10 mouse cellular contexts compared by ENCODE assay signal in genomic region chr2:28518231-28518630, GRCm38 (mm10). TPM values are rescaled to one million over a fixed set of nuclear protein-coding genes. Genes with fewer than 3 reads are reported as not detected.
DNase-seq lines count a peak whose midpoint lies in the region; ATAC-seq and TF ChIP-seq lines count a peak whose summit lies in the region.
"Had no signal": no experiment of that assay in that cellular context is flagged by ENCODE, and none has a peak within 500 bp of the region (broad histone marks: within the 10 kb centered on the region; RNA-seq: fewer than 3 reads in every experiment).

No protein-coding gene starts in this region.

- H3K4me1 ChIP-seq in forebrain, embryonic 13.5 days: peaks cover 82% of the 10 kb centered on the region
- peaks cover 2% of the 10 kb centered on the region; the same call in 1 of the 2 replicates for H3K4me1 ChIP-seq in forebrain, embryonic 11.5 days (replicated peaks; ENCODE audit: control insufficient read depth, insufficient read depth, low read length)

- DNase-seq in forebrain, embryonic 11.5 days (ENCODE audit: low spot score): no peak
- DNase-seq in thymus, postnatal 14 days: peak; percentile 37
- DNase-seq in thymus, postnatal 4 days: no peak
- peak; percentile 85 to 94 for DNase-seq in left cerebral cortex, postnatal 14 days (ENCODE audit: low spot score in 2 of 2)
- no peak for DNase-seq in gastrocnemius, adult 2 months
- no peak for DNase-seq in ovary, adult 18-20 months (ENCODE audit: low spot score)
- DNase-seq in yolk sac, embryonic 10.5 days (ENCODE audit: low spot score): no peak
- DNase-seq: gastrocnemius, postnatal 10 days had no signal

- H3K27me3 ChIP-seq in forebrain, embryonic 13.5 days: no peaks in the 10 kb centered on the region
- no peaks in the 10 kb centered on the region for H3K27me3 ChIP-seq in forebrain, embryonic 11.5 days (ENCODE audit: control insufficient read depth, insufficient read depth, low read length)
- H3K27me3 ChIP-seq: lung, embryonic 15.5 days had no signal

- no peaks in the 10 kb centered on the region for H3K9me3 ChIP-seq in forebrain, embryonic 13.5 days (replicated peaks)
- H3K9me3 ChIP-seq in forebrain, embryonic 11.5 days (ENCODE audit: control insufficient read depth, low read length): no peaks in the 10 kb centered on the region
- H3K9me3 ChIP-seq: lung, embryonic 15.5 days had no signal

- ATAC-seq in forebrain, embryonic 13.5 days: peak; percentile 29; the same call in 1 of the 2 replicates
- ATAC-seq in forebrain, embryonic 11.5 days (replicated peaks; ENCODE audit: low FRiP score): no peak

- intact Hi-C loops in left cerebral cortex, postnatal 14 days (cut with DNase I): no loop called here
- intact Hi-C loops in gastrocnemius, adult 2 months (cut with DNase I): no loop called here

- no peak overlapping the region for H3K9ac ChIP-seq in forebrain, embryonic 13.5 days
- no peak overlapping the region for H3K9ac ChIP-seq in forebrain, embryonic 11.5 days (ENCODE audit: low read length)
- H3K9ac ChIP-seq: lung, embryonic 15.5 days had no signal

- TF ChIP-seq CTCF in gastrocnemius, adult 2 months (IDR thresholded peaks at IDR 0.05): no peak

- 22% methylated on average over 2 of the region's 2 CpGs for WGBS in forebrain, embryonic 13.5 days
- 27% methylated on average over 2 of the region's 2 CpGs for WGBS in forebrain, embryonic 11.5 days

- H3K36me3 ChIP-seq in forebrain, embryonic 13.5 days (ENCODE audit: poor library complexity, severe bottlenecking): peaks cover 5% of the 10 kb centered on the region; the same call in 1 of the 2 replicates
- H3K36me3 ChIP-seq in forebrain, embryonic 11.5 days (ENCODE audit: control insufficient read depth, insufficient read depth, low read length): no peaks in the 10 kb centered on the region
- H3K36me3 ChIP-seq: lung, embryonic 15.5 days had no signal

- no peak overlapping the region for H3K4me3 ChIP-seq in forebrain, embryonic 13.5 days
- no peak overlapping the region for H3K4me3 ChIP-seq in forebrain, embryonic 11.5 days (ENCODE audit: low read depth, low read length)
- no peak overlapping the region for H3K4me3 ChIP-seq in gastrocnemius, adult 2 months
- H3K4me3 ChIP-seq: lung, embryonic 15.5 days had no signal

- peak overlapping the region; percentile 53 for H3K27ac ChIP-seq in forebrain, embryonic 13.5 days
- H3K27ac ChIP-seq in forebrain, embryonic 11.5 days (ENCODE audit: low read depth, low read length): no peak overlapping the region
- no peak overlapping the region for H3K27ac ChIP-seq in gastrocnemius, adult 2 months
- H3K27ac ChIP-seq: lung, embryonic 15.5 days had no signal

- H3K4me2 ChIP-seq in forebrain, embryonic 13.5 days: peak overlapping the region; percentile 22
- H3K4me2 ChIP-seq in forebrain, embryonic 11.5 days (ENCODE audit: low read depth, low read length, severe bottlenecking): no peak overlapping the region
- H3K4me2 ChIP-seq: lung, embryonic 15.5 days had no signal

RNA-seq across cellular contexts. Expression of gene Ralgds, which starts 5.3 kb away (rescaled TPM):
- polyA plus RNA-seq in forebrain, embryonic 13.5 days (2015; fragmentation: Nextera tagmentation; extraction: Ambion mirVana): 50.9 and 53.6 TPM in 2 replicates
- 42.7 and 47.6 TPM in 2 replicates for polyA plus RNA-seq in forebrain, embryonic 11.5 days (2014; fragmentation: Nextera tagmentation; extraction: Ambion mirVana)
- total RNA-seq in left cerebral cortex, postnatal 14 days (2021): 100 to 1,000 TPM; 119 TPM
- total RNA-seq in gastrocnemius, adult 2 months (2021): 10 to 100 TPM in 1 of 2 experiments, 1 to 10 TPM in 1; 9.9 to 10.1 TPM

RNA-seq across cellular contexts. Expression of gene Gm10134, which starts 12.3 kb away (rescaled TPM):
- 0.53 and 0.76 TPM in 2 replicates for polyA plus RNA-seq in forebrain, embryonic 13.5 days (2015; fragmentation: Nextera tagmentation; extraction: Ambion mirVana)
- not detected in 2 replicates for polyA plus RNA-seq in forebrain, embryonic 11.5 days (2014; fragmentation: Nextera tagmentation; extraction: Ambion mirVana)
- total RNA-seq in left cerebral cortex, postnatal 14 days (2021): 1 to 10 TPM; 1.1 to 1.5 TPM
- total RNA-seq in gastrocnemius, adult 2 months (2021): under 1 TPM in 1 of 2 experiments, not detected in 1; 0.98 TPM

RNA-seq across cellular contexts. Expression of gene Gbgt1, which starts 21.5 kb away (rescaled TPM):
- 0.43 TPM in 1 of 2 replicates, not detected in the other for polyA plus RNA-seq in forebrain, embryonic 13.5 days (2015; fragmentation: Nextera tagmentation; extraction: Ambion mirVana)
- 0.35 TPM in 1 of 2 replicates, not detected in the other for polyA plus RNA-seq in forebrain, embryonic 11.5 days (2014; fragmentation: Nextera tagmentation; extraction: Ambion mirVana)
- total RNA-seq in left cerebral cortex, postnatal 14 days (2021): 1 to 10 TPM; 1.6 to 2.5 TPM
- 1 to 10 TPM in 1 of 2 experiments, under 1 TPM in 1; 0.56 to 1.1 TPM for total RNA-seq in gastrocnemius, adult 2 months (2021)

RNA-seq across cellular contexts. Expression of gene Cel, which starts 45.0 kb away (rescaled TPM):
- 0.14 TPM in 1 of 2 replicates, not detected in the other for polyA plus RNA-seq in forebrain, embryonic 13.5 days (2015; fragmentation: Nextera tagmentation; extraction: Ambion mirVana)
- polyA plus RNA-seq in forebrain, embryonic 11.5 days (2014; fragmentation: Nextera tagmentation; extraction: Ambion mirVana): not detected in 2 replicates
- not detected for total RNA-seq in left cerebral cortex, postnatal 14 days (2021)
- total RNA-seq in gastrocnemius, adult 2 months (2021): not detected
- total RNA-seq: gastrocnemius, postnatal 10 days had no signal
- polyA plus RNA-seq: lung, embryonic 15.5 days had no signal

RNA-seq across cellular contexts. Expression of gene Mrps2, which starts 50.4 kb away (rescaled TPM):
- polyA plus RNA-seq in forebrain, embryonic 13.5 days (2015; fragmentation: Nextera tagmentation; extraction: Ambion mirVana): 52.5 and 54.3 TPM in 2 replicates
- polyA plus RNA-seq in forebrain, embryonic 11.5 days (2014; fragmentation: Nextera tagmentation; extraction: Ambion mirVana): 67.2 and 70.6 TPM in 2 replicates
- 10 to 100 TPM; 39.1 to 42.8 TPM for total RNA-seq in left cerebral cortex, postnatal 14 days (2021)
- total RNA-seq in gastrocnemius, adult 2 months (2021): 10 to 100 TPM; 21.2 to 25.5 TPM

Comparison
In these comparisons a context has a peak if more than half of its experiments do, and no peak if none do; other contexts are left out.
1. DNase-seq: peak in thymus, postnatal 14 days (single experiment) and left cerebral cortex, postnatal 14 days (2 of 2); none in forebrain, embryonic 11.5 days (single experiment), thymus, postnatal 4 days (single experiment), gastrocnemius, adult 2 months (single experiment), ovary, adult 18-20 months (single experiment) and yolk sac, embryonic 10.5 days (single experiment).
2. RNA of gene Ralgds, which starts 5.3 kb away (total RNA-seq): 119 TPM in left cerebral cortex, postnatal 14 days; 9.9 to 10.1 TPM in gastrocnemius, adult 2 months; every median in the first group is over 10 times any median in the second.